Mouse (Mus musculus) embryonic facial prominence, embryonic 10.5 days (tissue): Measurements from ENCODE around the gene Cog2. TPM values are rescaled to one million over a fixed set of nuclear protein-coding genes. Genes with fewer than 3 reads are reported as not detected.

ENCODE experiments used
- DNase-seq: peaks from one replicate; pipeline ENCODE4 v3.0.0-alpha.2; 2017; ENCODE audit warnings: low spot score
- H3K27ac ChIP-seq: fragments of 300-500 bp; sonication (generic); replicated peaks from 2 replicates; pipeline ENCODE4 v1.5.1; 2016; ENCODE audit warnings: mild to moderate bottlenecking
- H3K27me3 ChIP-seq: fragments of 300-500 bp; sonication (generic); replicated peaks from 2 replicates; pipeline ENCODE4 v1.6.1; 2016; ENCODE audit warnings: low read depth, mild to moderate bottlenecking; ENCODE audit not compliant: poor library complexity, severe bottlenecking
- H3K36me3 ChIP-seq: fragments of 300-500 bp; sonication (generic); replicated peaks from 2 replicates; pipeline ENCODE4 v1.6.1; 2016; ENCODE audit warnings: mild to moderate bottlenecking, moderate library complexity
- H3K4me1 ChIP-seq: fragments of 300-500 bp; sonication (generic); 2 replicates; pipeline ENCODE4 v1.6.1; 2016
- H3K4me3 ChIP-seq: fragments of 300-500 bp; sonication (generic); 2 replicates; pipeline ENCODE4 v1.5.1; 2016; ENCODE audit warnings: mild to moderate bottlenecking, moderate library complexity
- H3K9me3 ChIP-seq: fragments of 300-500 bp; sonication (generic); 2 replicates; pipeline ENCODE4 v1.6.1; 2016; ENCODE audit warnings: mild to moderate bottlenecking
- WGBS: fragments of 180-500 bp; shearing (Covaris S2); methylation state at CpG from one replicate; pipeline ENCODE4 v1.1.7; 2016; 5-methylcytosine and 5-hydroxymethylcytosine counted together
- polyA plus RNA-seq: library from polyadenylated mRNA; unstranded; fragments of >200 nt; fragmentation: Nextera tagmentation; extraction: Ambion mirVana; gene quantifications from 2 replicates; pipeline ENCODE4 v1.2.1, GENCODE M21; 2016

The Cog2 gene
- polyA plus RNA-seq = 41.8 and 41.9 TPM in 2 replicates

DNA sequence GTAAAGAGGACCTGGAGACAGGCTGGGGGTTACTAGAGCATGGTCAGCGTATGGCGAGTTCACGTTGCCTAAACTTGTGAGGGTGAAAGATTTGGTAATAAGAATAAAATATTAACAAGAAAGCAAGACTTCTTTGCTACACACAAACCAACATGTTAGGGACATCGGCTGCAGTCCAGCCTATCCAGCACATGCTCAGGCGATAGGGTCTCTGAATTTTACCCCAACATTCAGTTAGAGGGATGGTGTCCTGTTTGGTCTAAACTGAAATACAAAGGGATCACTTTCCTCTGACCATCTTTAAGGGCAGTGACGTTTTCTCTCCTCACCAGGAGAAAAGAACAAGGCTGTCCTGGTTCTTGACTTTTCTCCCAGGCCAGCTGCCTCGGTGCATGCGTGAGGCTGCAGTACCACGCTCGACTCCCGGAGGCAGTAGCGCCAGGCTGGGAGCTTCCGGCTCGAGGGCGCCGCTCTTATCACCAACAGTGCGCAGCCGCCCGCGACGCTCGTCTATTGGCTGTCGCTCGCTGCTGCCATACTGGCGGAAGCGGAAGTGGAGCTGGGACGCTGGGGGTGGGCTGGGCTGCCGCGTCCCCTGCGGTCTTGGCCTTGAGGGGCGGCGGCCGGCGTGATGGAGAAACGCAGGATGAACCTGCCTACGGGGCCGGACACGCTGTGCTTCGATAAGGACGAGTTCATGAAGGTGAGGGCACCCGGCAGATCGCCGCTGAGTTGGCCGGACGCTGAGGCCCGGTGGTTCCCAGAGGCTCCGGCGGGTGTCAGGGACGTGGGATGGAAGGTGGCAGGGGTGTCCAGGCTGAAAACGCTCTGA, at the start of gene Cog2:
TSS of gene Cog2 (plus strand) at position 519 of the 832 bp plus-strand sequence.
- Histone ChIP-seq H3K27me3 (no peaks in the 10 kb centered on the region; the same call in 1 of the 2 replicates), H3K4me1 (peaks cover 15% of the 10 kb centered on the region), H3K36me3 (peaks cover 10% of the 10 kb centered on the region), H3K9me3 (no peaks in the 10 kb centered on the region), H3K4me3 (peak within 1 kb of the TSS; percentile 93), H3K27ac (peak within 1 kb of the TSS; percentile 81)
- WGBS = 10% methylated on average over 50 of the region's 50 CpGs
- peak; percentile 95 for DNase-seq

DNA sequence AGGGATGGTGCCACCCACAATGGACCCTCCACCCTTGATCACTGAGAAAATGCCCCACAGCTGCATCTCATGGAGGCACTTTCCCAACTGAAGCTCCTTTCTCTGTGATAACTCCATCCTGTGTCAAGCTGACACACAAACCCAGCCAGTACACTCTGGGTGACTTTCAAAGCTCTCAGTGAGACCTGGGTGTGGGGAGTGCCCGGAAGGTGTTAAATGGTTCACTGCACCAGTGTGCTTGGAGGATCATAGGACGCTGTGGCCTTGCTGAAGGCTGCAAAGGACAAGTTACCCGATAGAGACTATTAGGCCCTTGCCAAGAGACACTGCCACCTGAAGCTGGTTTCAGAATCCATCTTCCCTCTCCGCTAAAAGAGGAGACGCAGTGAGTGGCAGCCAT, 44.9 kb upstream of the Cog2 start:
- Histone ChIP-seq H3K9me3 (no peaks in the 10 kb centered on the region), H3K27me3 (no peaks in the 10 kb centered on the region), H3K4me1 (no peaks in the 10 kb centered on the region), H3K4me3 (no peak overlapping the region), H3K36me3 (no peaks in the 10 kb centered on the region), H3K27ac (no peak overlapping the region)
- 84% methylated on average over 5 of the region's 5 CpGs for WGBS
- DNase-seq = no peak

DNA sequence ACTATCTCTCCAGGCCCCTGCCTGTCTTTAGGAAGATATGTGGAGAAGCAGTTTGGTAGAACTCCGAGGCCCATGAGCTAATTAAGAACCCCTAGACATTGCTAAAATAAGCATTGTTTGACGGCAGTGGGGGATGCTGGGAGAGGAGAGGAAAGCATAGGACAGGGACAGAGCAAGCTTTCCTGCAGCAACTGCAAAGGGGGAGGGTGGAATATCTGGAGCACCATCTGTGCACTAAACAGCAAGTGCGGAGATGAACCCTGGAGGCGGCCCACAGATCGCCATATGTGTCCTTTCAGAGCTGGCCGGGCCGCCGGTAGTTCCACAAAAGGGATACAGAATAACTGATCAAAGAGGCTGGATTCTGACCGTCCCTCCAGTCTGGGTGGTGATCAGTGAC, 43.9 kb upstream of the Cog2 start:
- Histone ChIP-seq H3K27ac (no peak overlapping the region), H3K36me3 (no peaks in the 10 kb centered on the region), H3K4me1 (no peaks in the 10 kb centered on the region), H3K9me3 (no peaks in the 10 kb centered on the region), H3K4me3 (no peak overlapping the region), H3K27me3 (no peaks in the 10 kb centered on the region)
- no peak for DNase-seq
- 78% methylated on average over 9 of the region's 9 CpGs for WGBS

DNA sequence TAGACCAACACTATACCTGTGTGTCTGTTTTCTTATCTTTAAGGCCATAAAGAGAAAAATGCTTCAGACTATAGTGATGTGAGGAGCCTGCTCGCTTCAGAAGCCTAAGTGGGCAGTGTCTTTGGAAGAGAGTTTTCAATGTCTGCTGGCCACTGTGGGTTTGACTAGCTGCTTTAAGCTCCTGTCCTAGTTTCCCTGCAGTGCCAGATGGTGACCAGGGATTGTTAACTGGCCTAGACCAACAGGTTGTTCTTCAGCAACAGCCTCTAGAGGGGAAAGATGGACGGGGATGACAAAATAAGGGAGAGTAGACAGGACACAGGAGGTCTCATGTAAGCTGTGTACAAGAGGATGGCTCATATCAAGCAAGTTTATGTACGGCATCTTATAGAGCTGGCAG, 41.3 kb upstream of the Cog2 start:
- no peak for DNase-seq
- H3K4me1 ChIP-seq = no peaks in the 10 kb centered on the region
- H3K36me3 ChIP-seq = no peaks in the 10 kb centered on the region
- no peaks in the 10 kb centered on the region for H3K27me3 ChIP-seq
- H3K27ac ChIP-seq = no peak overlapping the region
- WGBS = 82% methylated on average over 3 of the region's 3 CpGs
- H3K4me3 ChIP-seq = no peak overlapping the region
- H3K9me3 ChIP-seq = no peaks in the 10 kb centered on the region

DNA sequence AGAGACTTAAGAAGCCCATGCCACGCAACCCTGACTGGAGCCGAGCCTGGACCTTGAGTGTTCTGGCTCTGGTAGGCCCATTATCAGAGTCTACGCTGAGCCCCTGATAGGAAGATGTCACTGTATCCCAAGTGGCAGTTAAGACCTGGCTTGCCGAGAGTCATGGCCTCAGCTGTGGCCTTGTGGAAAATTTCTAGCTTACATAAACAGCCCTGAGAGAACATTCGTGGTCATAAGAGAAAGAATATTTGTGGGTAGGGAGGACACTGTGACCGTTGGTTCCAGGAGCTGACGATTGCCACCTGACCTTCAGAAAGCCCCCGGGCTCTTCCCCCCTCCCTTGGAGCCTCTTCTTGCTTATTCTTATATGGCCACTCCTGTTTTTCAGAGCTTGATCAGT, 40.2 kb upstream of the Cog2 start:
- Histone ChIP-seq H3K27ac (no peak overlapping the region), H3K36me3 (no peaks in the 10 kb centered on the region), H3K4me3 (no peak overlapping the region), H3K27me3 (no peaks in the 10 kb centered on the region), H3K9me3 (no peaks in the 10 kb centered on the region), H3K4me1 (no peaks in the 10 kb centered on the region)
- DNase-seq = no peak
- 85% methylated on average over 8 of the region's 8 CpGs for WGBS

DNA sequence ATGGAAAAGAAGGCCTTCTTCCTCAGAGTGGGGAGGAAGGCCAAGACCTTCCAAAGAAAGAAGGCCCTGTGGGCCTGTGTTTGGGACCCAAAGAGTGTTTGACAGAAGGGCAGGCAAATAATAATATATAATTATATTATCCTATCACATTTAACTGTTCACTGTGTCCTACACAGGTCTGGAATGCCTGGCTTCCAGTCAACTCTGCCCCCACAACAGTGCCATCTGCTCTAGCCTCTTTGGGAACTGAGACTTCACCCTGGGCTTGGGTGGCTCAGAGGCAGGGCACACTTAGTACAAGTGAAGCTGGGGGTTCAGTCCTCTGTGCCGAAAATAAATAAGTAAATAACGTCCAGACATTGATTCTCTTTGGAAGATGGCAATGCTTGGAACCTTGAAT, 37.8 kb upstream of the Cog2 start:
- Histone ChIP-seq H3K9me3 (no peaks in the 10 kb centered on the region), H3K36me3 (no peaks in the 10 kb centered on the region), H3K4me1 (peaks cover 6% of the 10 kb centered on the region), H3K4me3 (no peak overlapping the region), H3K27ac (no peak overlapping the region), H3K27me3 (no peaks in the 10 kb centered on the region)
- no peak for DNase-seq
- 85% methylated on average over 2 of the region's 2 CpGs for WGBS

DNA sequence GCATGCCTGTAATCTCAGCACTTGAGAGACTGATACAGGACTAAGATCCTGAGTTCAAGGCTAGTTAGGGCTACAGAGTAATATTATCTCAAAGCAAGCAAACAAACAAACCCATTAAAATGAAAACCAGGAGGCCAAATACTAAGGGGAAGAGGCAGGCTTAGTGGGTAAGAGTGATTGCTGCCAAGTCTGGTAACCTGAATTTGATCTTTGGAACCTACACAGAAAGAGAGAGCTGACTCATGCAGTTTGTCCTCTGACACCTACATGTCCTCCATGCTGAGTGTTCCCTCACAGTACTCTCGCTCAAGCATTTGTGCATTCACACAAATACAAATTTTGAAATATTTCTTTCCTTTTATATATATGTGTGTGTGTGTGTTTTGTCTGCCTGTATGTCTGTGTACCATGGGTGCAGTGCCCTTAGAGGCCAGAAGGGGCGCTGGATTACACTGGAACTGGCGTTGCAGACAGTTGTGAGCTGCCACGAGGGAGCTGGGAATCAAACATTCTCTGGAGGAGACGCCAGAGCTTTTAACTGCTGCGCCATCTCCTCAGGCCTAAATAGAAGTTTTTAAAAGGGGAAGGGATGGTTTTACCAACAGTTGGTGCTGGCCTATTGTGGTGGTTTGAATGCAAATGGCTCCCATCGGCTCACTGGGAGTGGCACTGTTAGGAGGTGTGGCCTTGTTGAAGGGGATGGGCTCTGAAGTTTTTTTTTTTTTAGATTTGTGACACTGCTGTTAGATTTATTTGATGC, 37.0 kb upstream of the Cog2 start:
- no peak for DNase-seq
- no peaks in the 10 kb centered on the region for H3K27me3 ChIP-seq
- H3K36me3 ChIP-seq = no peaks in the 10 kb centered on the region
- H3K9me3 ChIP-seq = no peaks in the 10 kb centered on the region
- no peak overlapping the region for H3K4me3 ChIP-seq
- no peak overlapping the region for H3K27ac ChIP-seq
- WGBS = 72% methylated on average over 7 of the region's 7 CpGs
- peaks cover 8% of the 10 kb centered on the region for H3K4me1 ChIP-seq

DNA sequence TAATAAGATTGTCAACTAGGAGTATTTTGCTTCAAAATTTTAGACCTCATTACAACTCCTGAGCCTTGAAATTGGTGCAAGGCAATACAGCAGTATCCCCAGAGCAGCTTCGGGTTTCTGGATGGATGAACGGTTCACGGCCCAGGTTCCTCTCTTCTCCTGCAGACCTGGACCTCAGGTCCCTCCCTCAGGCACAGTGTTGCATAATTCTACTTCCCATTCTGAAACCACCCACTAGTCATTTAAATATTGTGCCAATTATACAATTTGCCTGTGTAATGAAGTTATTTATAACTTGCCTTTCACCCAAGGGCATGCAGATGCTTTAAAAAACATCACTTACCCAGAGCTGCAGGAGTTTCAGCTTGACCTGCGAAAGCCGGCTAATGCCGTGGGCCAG, 31.3 kb upstream of the Cog2 start:
- DNase-seq = no peak
- Histone ChIP-seq H3K9me3 (no peaks in the 10 kb centered on the region), H3K4me3 (no peak overlapping the region), H3K27ac (no peak overlapping the region), H3K36me3 (no peaks in the 10 kb centered on the region), H3K4me1 (peaks cover 8% of the 10 kb centered on the region), H3K27me3 (no peaks in the 10 kb centered on the region)
- 94% methylated on average over 6 of the region's 6 CpGs for WGBS

DNA sequence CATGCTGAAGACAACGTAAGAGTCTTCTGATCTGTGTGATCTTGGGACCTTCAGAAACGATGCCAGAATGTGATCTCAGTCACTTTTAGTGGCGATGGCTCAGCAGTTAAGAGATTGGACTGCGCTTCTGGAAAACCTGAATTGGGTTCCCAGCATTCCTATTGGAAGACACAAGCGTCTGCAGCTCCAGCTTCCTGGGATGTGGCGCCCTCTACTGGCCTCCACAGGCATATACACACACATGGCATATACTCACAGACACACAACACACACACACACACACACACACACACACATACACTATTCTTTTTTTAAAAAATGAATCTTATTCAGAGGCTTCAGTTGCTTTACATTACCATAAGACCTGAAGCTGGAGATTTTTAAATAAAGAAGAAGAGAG, 30.8 kb upstream of the Cog2 start:
- Histone ChIP-seq H3K9me3 (no peaks in the 10 kb centered on the region), H3K4me1 (peaks cover 8% of the 10 kb centered on the region), H3K4me3 (no peak overlapping the region), H3K27me3 (no peaks in the 10 kb centered on the region), H3K27ac (no peak overlapping the region), H3K36me3 (no peaks in the 10 kb centered on the region)
- 88% methylated on average over 6 of the region's 6 CpGs for WGBS
- no peak for DNase-seq

DNA sequence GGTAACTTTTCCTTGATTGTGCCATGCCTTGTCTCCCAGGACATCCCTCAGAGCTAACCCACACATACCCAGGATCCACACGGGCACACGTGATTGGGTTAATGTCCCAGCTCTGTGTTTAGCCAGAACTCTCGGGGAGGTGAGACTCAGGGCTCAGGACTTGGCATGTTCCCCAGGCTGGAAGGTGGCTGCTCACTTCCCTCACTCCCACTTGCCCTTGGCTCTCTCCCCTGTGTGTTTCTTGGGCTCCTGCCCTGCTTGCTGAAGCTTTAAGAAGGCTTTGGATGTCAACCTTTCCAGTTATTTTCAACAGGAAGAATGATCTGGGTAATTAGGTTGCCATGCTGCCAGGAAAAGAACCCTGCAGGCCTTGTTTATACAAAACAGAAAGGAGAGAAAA, 26.2 kb upstream of the Cog2 start:
- Histone ChIP-seq H3K4me3 (no peak overlapping the region), H3K27me3 (no peaks in the 10 kb centered on the region), H3K36me3 (no peaks in the 10 kb centered on the region), H3K4me1 (no peaks in the 10 kb centered on the region), H3K9me3 (no peaks in the 10 kb centered on the region), H3K27ac (no peak overlapping the region)
- 80% methylated on average over 3 of the region's 3 CpGs for WGBS
- no peak for DNase-seq

DNA sequence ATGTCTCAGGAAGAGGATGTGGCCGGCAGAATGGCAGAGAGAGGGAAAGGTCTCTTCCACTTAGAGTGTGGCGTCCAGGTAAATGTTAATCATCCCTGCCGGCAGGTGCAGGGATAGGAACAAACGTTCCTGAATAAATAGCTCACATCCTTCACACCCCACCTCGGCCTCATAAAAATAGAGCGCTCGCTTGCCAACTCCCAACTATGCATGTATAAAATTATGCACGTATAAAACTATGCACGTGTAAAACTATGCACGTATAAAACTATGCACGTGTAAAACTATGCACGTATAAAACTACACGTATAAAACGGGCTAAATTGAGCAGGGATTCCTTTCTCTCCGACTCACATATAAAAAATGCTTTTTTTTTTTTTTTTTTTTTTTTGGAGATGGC, 25.6 kb upstream of the Cog2 start:
- no peaks in the 10 kb centered on the region for H3K9me3 ChIP-seq
- H3K27me3 ChIP-seq = no peaks in the 10 kb centered on the region
- no peaks in the 10 kb centered on the region for H3K4me1 ChIP-seq
- WGBS = 90% methylated on average over 15 of the region's 15 CpGs
- no peak for DNase-seq
- H3K4me3 ChIP-seq = no peak overlapping the region
- no peaks in the 10 kb centered on the region for H3K36me3 ChIP-seq
- no peak overlapping the region for H3K27ac ChIP-seq

DNA sequence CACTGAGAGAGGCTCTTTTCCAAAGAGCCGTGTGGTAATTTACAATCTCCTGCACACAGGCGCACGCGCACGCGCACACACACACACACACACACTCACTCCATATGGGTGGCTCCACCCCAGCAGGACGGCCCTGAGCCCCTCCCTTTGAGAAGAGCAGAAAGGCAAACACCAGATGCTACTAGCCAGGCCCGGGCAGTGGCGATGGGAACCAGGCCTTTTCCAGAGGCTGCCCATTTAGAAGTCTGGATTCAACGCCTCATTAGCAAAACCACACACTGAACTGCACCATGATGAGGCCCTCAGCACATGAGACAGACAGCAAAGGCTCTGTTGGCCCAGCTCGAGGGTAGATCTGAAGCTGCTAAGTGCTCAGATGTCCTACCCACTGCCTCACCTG, 24.9 kb upstream of the Cog2 start:
- H3K27ac ChIP-seq = no peak overlapping the region
- WGBS = 85% methylated on average over 11 of the region's 11 CpGs
- no peaks in the 10 kb centered on the region for H3K36me3 ChIP-seq
- H3K4me1 ChIP-seq = no peaks in the 10 kb centered on the region
- no peaks in the 10 kb centered on the region for H3K27me3 ChIP-seq
- peak; percentile 11 for DNase-seq
- H3K4me3 ChIP-seq = no peak overlapping the region
- no peaks in the 10 kb centered on the region for H3K9me3 ChIP-seq

DNA sequence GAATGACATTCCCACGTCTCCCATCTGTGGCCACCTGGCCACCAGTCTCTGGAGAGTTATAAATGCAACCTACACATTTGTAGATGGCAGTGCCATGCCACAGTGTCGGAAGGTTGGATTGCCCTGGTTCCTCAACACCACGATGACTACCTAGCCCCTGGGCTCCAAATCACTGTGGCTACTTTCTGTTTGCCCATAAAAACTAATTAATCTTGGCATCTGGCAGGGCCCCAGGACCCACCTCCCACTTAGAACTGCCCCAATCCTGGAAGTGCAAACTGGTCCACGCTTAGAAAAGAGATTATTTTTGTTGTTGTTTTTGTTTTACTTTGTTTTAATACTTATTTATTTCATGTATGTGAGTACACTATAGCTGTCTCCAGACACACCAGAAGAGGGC, 24.3 kb upstream of the Cog2 start:
- no peak for DNase-seq
- Histone ChIP-seq H3K27ac (no peak overlapping the region), H3K4me3 (no peak overlapping the region), H3K36me3 (no peaks in the 10 kb centered on the region), H3K9me3 (no peaks in the 10 kb centered on the region), H3K27me3 (no peaks in the 10 kb centered on the region), H3K4me1 (no peaks in the 10 kb centered on the region)
- WGBS = 83% methylated on average over 4 of the region's 4 CpGs
